ENCODE assay signal across 23 mouse cellular contexts in the genomic region with DNA sequence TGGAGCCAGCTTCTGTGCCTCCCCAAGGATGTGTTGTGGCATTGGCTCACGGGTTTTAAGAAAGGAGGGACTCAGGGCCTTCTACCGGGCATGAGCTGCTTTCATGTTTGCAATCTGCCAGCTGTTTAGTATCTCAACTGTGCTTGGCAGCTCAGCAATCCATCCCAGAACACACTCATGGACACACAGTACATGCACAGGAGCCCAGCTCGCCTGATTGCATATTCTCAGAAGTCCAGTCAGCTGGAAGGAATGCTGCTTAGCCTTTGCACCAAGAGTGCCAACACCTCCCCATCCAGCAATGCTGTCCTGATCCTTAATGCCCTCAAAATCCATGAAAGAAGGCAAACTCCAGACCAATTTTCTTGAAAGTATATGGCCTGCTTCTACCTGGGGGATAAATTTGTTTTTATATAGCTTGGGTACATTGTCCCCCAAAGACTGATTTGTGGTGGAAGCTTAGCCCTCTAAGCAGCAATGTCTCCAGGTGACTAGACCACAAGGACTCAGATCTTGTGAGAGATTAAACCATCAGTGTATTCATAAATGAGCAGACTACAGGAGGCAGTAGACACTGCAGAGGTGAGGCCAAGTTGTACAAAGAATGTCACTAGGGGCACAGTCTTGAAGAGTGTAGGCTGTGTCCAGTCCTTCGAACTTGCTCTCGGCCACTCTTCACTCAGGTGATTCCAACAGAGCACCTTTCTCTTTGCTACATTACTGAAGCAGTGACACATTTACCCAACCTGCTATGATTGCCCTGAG. TPM values are rescaled to one million over a fixed set of nuclear protein-coding genes. Genes with fewer than 3 reads are reported as not detected.
DNase-seq lines count a peak whose midpoint lies in the region; ATAC-seq and TF ChIP-seq lines count a peak whose summit lies in the region.
"Had no signal": no experiment of that assay in that cellular context is flagged by ENCODE, and none has a peak within 500 bp of the region (broad histone marks: within the 10 kb centered on the region; RNA-seq: fewer than 3 reads in every experiment).

No protein-coding gene starts in this region.

- H3K36me3 ChIP-seq in thymus, adult 2 months (ENCODE audit: control insufficient read depth, insufficient read depth, low read length) = no peaks in the 10 kb centered on the region
- no peaks in the 10 kb centered on the region for H3K36me3 ChIP-seq in liver, embryonic 12.5 days
- H3K36me3 ChIP-seq: embryonic facial prominence, embryonic 13.5 days; limb, embryonic 15.5 days had no signal

- no peak overlapping the region for H3K9ac ChIP-seq in liver, embryonic 12.5 days
- H3K9ac ChIP-seq: embryonic facial prominence, embryonic 13.5 days; limb, embryonic 15.5 days; liver, postnatal 0 days had no signal

- H3K4me3 ChIP-seq in thymus, adult 2 months (ENCODE audit: control insufficient read depth, insufficient read depth, low read length) = no peak overlapping the region
- no peak overlapping the region for H3K4me3 ChIP-seq in liver, embryonic 12.5 days
- H3K4me3 ChIP-seq: embryonic facial prominence, embryonic 13.5 days; limb, embryonic 15.5 days had no signal

- TF ChIP-seq CTCF in thymus, adult 2 months (IDR thresholded peaks at IDR 0.05; ENCODE audit: borderline replicate concordance, control insufficient read depth, extremely low read depth, insufficient read depth, low read length, poor library complexity) = no peak

- H3K4me1 ChIP-seq in thymus, adult 2 months (replicated peaks; ENCODE audit: control insufficient read depth, insufficient read depth, low read length) = peaks cover 13% of the 10 kb centered on the region
- no peaks in the 10 kb centered on the region for H3K4me1 ChIP-seq in liver, embryonic 12.5 days

- H3K9me3 ChIP-seq in liver, embryonic 12.5 days (replicated peaks) = no peaks in the 10 kb centered on the region
- H3K9me3 ChIP-seq: embryonic facial prominence, embryonic 13.5 days; limb, embryonic 15.5 days had no signal

- peak overlapping the region; percentile 47 for H3K27ac ChIP-seq in thymus, adult 2 months (ENCODE audit: control insufficient read depth, insufficient read depth, low read length)
- H3K27ac ChIP-seq in liver, embryonic 12.5 days = no peak overlapping the region
- H3K27ac ChIP-seq: embryonic facial prominence, embryonic 13.5 days; limb, embryonic 15.5 days had no signal

- DNase-seq in heart, adult 11 months = peak; percentile 92
- no peak for DNase-seq in heart, postnatal 4 days
- DNase-seq in thymus, adult 2 months = no peak
- no peak for DNase-seq in thymus, postnatal 14 days
- DNase-seq in lung, postnatal 25 days (ENCODE audit: low spot score) = peak; percentile 30
- DNase-seq in embryo, embryonic 9.5 days (ENCODE audit: extremely low spot score) = no peak
- DNase-seq: cerebellum, adult 11-12 months; gastrocnemius, postnatal 36 days; liver, postnatal 0 days; right cerebral cortex, postnatal 4 days had no signal

- no peak for TF ChIP-seq POLR2A in thymus, adult 2 months (IDR thresholded peaks at IDR 0.05; ENCODE audit: control insufficient read depth, extremely low read depth, insufficient read depth, low read length, poor library complexity)

- WGBS in thymus, adult 2 months = 68% methylated on average over 5 of the region's 5 CpGs
- WGBS in liver, embryonic 12.5 days (ENCODE audit: insufficient replicate concordance) = 62% methylated on average over 5 of the region's 5 CpGs

- no peak overlapping the region for H3K4me2 ChIP-seq in liver, embryonic 12.5 days
- H3K4me2 ChIP-seq: embryonic facial prominence, embryonic 13.5 days; heart, embryonic 11.5 days; limb, embryonic 15.5 days had no signal

- no peaks in the 10 kb centered on the region for H3K27me3 ChIP-seq in thymus, adult 2 months (ENCODE audit: control insufficient read depth, insufficient read depth, low read length)
- H3K27me3 ChIP-seq in liver, embryonic 12.5 days (replicated peaks) = 0 out of 2 replicates have a peak, but pooled peaks cover 4% of the 10 kb centered on the region
- H3K27me3 ChIP-seq: CH12.LX; embryonic facial prominence, embryonic 13.5 days; limb, embryonic 15.5 days had no signal

- peak; percentile 74 for ATAC-seq in activated CD4-positive, CD25-positive, alpha-beta regulatory T cell, adult 4 months
- no peak for ATAC-seq in liver, embryonic 12.5 days
- ATAC-seq: liver, postnatal 0 days had no signal

RNA-seq across cellular contexts. Expression of gene Gpr83, which starts 15.9 kb away (rescaled TPM):
- not detected for total RNA-seq in heart, postnatal 4 days (2021)
- 10.0 and 10.9 TPM in 2 replicates for polyA plus RNA-seq in thymus, adult 2 months (2012; rRNA removed)
- polyA plus RNA-seq in activated CD4-positive, CD25-positive, alpha-beta regulatory T cell, adult 4 months (2017; shearing (Covaris generic)) = 10 to 100 TPM; 88.3 to 94.9 TPM
- 0.07 TPM in 1 of 2 replicates, not detected in the other for polyA plus RNA-seq in liver, embryonic 12.5 days (2016; fragmentation: Nextera tagmentation; extraction: Ambion mirVana)
- total RNA-seq: CH12.LX; gastrocnemius, postnatal 36 days; hematopoietic stem cell, adult 5-6 weeks had no signal
- polyA plus RNA-seq: heart, embryonic 11.5 days; liver, postnatal 0 days had no signal

RNA-seq across cellular contexts. Expression of gene Izumo1r, which starts 27.8 kb away (rescaled TPM):
- not detected for total RNA-seq in heart, postnatal 4 days (2021)
- 66.3 and 70.8 TPM in 2 replicates for polyA plus RNA-seq in thymus, adult 2 months (2012; rRNA removed)
- 1,000 to 10,000 TPM in 1 of 2 experiments, 100 to 1,000 TPM in 1; 971 to 1,075 TPM for polyA plus RNA-seq in activated CD4-positive, CD25-positive, alpha-beta regulatory T cell, adult 4 months (2017; shearing (Covaris generic))
- not detected in 2 replicates for polyA plus RNA-seq in liver, embryonic 12.5 days (2016; fragmentation: Nextera tagmentation; extraction: Ambion mirVana)
- total RNA-seq: CH12.LX; gastrocnemius, postnatal 36 days; hematopoietic stem cell, adult 5-6 weeks; layer of hippocampus, postnatal 14 days; left cerebral cortex, postnatal 25 days had no signal
- polyA plus RNA-seq: cortical plate, adult 2 months; frontal cortex, adult 2 months; heart, embryonic 11.5 days; intestine, embryonic 14.5 days; liver, postnatal 0 days; neural tube, embryonic 14.5 days had no signal

Comparison
In these comparisons a context has a peak if more than half of its experiments do, and no peak if none do; other contexts are left out.
1. DNase-seq: peak in heart, adult 11 months (single experiment) and lung, postnatal 25 days (single experiment); none in heart, postnatal 4 days (single experiment), thymus, adult 2 months (single experiment), thymus, postnatal 14 days (single experiment) and embryo, embryonic 9.5 days (single experiment).
2. RNA of gene Gpr83, which starts 15.9 kb away (polyA plus RNA-seq): 88.3 to 94.9 TPM in activated CD4-positive, CD25-positive, alpha-beta regulatory T cell, adult 4 months and 10.0 to 10.9 TPM in thymus, adult 2 months; 0.07 TPM in liver, embryonic 12.5 days; every median in the first group is over 10 times any median in the second.
3. RNA of gene Izumo1r, which starts 27.8 kb away (polyA plus RNA-seq): 971 to 1,075 TPM in activated CD4-positive, CD25-positive, alpha-beta regulatory T cell, adult 4 months and 66.3 to 70.8 TPM in thymus, adult 2 months; not detected in liver, embryonic 12.5 days; every median in the first group is over 10 times any median in the second.